Mouse (Mus musculus) cerebellum, adult 18-20 months (tissue): ENCODE results near the gene Cntf.
A peak's percentile ranks its signal among the peaks of the same experiment; 100 is the strongest.

Source experiments
- DNase-seq, 2 experiments: peaks; one replicate each; pipeline ENCODE4 v3.0.0; 2021

The Cntf gene

DNA sequence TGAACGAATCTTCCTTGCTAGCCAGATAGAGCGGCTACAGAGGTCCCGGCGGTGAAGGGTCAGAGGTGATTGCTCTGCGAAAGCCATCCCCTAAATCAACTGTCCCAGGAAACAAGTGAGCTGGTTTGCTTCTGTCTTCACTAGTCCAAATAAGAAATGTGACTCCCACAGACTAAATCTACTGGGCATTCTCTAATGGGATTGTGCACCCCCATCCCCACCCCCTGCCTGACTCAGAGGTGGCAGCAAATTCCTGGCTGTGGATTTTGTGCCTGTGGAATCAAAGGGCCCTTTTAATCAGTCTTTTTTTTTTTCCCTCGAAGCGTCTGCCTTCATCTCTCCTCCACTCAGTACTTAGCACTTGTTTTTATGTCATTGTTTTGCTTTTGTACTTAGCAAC, at the start of gene Cntf:
Cntf (minus strand) TSS at position 325 of the 400 bp plus-strand sequence.
- DNase-seq, result no peak

GRCm38 (mm10) chr19:12813883-12814282, 48.5 kb upstream of the Cntf start:
- DNase-seq, result no peak

GRCm38 (mm10) chr19:12812644-12813364, 47.4 kb upstream of the Cntf start:
- no peak for DNase-seq

- DNase-seq, result no peak
Observed at GRCm38 (mm10) chr19:12806214-12806613, 40.8 kb upstream of the Cntf start.

DNA sequence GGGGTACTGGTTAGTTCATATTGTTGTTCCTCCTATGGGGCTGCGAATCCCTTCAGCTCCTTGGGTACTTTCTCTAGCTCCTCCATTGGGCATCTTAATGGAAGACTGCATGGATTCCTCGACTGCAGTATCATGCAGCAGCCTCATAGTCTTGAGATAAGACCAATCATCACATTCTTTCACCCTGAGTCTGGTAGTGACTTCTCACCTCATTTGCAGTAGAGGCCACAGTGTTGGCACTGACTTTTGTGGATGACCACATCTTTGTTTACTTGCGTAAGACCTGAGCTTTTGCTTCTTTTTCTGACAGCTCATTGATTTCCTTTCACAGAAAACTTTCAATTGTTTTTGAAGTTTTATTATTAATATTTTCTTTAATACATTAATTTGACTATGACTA, 40.3 kb upstream of the Cntf start:
- DNase-seq, result no peak

GRCm38 (mm10) chr19:12804237-12804636, 38.8 kb upstream of the Cntf start:
- DNase-seq, result no peak

- peak in 1 of 2 experiments; percentile 10 for DNase-seq
Observed at GRCm38 (mm10) chr19:12802830-12803229, 37.4 kb upstream of the Cntf start.

- DNase-seq, result no peak
Observed at GRCm38 (mm10) chr19:12801046-12801445, 35.6 kb upstream of the Cntf start.

- no peak for DNase-seq
Observed at GRCm38 (mm10) chr19:12800621-12801020, 35.2 kb upstream of the Cntf start.

GRCm38 (mm10) chr19:12799081-12799480, 33.6 kb upstream of the Cntf start:
- DNase-seq, result no peak

DNA sequence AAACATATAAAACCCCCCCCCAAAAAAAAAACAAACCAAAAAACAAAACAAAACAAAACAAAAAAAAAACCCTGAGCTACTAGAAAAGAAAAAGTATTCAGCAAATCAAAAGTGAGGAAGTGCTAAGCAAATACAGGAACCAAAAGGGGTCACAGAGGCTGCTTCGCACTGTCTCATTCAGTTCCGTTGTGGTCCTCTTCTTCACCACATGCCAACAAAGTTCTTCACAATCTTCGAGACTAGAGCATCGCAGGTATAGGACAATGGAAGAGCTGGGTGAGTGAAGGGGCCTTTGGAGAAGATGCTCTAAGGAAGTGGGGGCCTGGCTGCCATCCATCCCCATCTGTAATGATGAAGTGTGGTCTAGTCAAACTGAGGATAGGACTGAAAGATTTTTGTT, 33.0 kb upstream of the Cntf start:
- no peak for DNase-seq

GRCm38 (mm10) chr19:12797071-12797470, 31.6 kb upstream of the Cntf start:
- DNase-seq, result peak; percentile 24 to 36

DNA sequence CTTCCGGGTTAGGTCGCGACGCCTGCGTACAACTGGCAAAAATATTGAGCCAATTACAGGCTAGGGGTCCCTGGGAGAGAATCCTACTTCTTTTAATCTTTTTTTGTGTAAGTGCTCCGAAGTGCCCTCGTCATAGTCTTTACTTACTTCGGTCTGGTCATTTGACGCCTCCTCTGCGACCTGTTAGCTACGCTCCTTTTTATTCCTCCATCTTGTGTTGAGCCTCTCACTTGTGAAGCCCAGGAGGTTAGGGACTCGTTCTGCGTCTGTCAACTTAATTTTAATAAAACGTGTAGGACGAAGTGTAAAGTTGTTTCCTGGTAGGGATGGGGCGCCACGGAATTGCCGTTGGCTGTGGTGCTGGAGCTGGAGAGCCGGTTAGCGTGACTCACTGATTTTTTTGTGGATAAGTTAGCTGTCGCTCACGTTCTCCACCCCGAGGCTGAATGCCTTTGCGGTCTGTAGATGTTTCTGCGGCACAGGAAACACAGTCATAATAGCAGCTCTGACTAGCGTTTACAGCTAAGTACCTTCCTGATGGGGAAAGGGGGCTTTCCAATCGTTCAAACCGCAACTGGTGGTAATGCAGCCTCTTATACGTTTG, 31.0 kb upstream of the Cntf start:
- DNase-seq, result peak in 1 of 2 experiments; percentile 48

DNA sequence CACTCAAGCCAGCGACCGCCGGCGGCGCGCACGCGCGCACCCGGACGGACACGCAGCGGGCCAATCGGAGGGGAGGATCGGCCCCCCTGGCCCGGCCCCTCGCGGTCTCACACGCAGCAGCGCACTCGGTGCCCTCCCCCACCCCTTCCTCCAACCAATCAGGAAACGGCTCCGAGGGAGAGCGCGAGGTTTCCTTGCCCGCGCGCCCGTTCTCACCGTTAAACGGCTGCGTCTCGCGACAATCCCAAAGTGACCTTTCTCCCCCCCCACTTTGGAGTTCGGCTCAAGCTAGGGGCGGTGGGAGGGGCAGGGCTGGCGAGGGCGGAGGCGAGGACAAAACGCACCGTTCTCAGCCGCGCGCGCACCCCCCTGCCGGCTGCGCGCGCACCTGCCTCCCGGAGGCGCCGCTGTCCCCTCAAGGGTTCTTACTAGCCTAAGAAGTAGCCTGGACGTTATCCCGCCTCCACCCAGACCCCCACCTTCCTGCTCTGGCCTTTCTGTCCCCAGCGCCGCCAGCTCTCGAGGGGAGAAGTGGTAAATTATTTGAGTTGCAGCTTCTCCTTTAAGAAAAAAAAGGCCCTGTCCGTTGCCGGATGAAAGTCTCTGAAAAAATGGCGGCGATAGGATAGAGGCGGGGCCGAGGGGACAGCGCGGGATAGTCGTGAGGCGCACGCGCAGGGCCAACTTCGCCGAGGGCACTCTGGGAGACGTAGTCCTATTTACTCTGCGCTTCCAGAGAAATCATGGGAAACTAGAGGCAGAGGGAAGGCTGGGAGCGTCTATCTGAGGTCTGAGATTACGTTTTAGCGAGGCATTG, 30.3 kb upstream of the Cntf start, which contains the start of the genes Zfp91 and Lpxn:
Zfp91 (minus strand) TSS at position 616 of the 817 bp plus-strand sequence.
Lpxn (plus strand) TSS at position 683 of the 817 bp plus-strand sequence.
- peak; percentile 97 to 98 for DNase-seq

DNA sequence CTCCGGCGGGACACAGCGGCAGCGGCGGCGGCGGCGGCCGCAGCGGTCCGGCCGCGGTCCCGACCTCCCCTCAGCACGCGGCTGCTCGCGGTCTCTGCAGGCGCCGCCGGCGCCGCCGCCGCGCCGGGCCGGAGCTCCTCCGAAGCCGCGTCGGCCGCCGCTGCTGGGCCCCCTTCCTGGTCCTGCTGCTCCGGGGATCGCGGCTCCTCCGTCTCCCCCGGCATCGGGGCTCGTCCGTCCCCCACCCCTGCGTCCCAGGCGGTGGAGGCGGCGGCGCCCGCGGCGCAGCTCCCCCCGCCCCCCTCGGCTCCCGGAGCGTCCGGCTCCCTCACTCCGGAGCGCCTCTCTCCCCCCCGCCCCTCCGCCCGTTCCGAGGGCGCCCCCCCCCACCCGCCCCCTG, 29.7 kb upstream of the Cntf start:
- no peak for DNase-seq

DNA sequence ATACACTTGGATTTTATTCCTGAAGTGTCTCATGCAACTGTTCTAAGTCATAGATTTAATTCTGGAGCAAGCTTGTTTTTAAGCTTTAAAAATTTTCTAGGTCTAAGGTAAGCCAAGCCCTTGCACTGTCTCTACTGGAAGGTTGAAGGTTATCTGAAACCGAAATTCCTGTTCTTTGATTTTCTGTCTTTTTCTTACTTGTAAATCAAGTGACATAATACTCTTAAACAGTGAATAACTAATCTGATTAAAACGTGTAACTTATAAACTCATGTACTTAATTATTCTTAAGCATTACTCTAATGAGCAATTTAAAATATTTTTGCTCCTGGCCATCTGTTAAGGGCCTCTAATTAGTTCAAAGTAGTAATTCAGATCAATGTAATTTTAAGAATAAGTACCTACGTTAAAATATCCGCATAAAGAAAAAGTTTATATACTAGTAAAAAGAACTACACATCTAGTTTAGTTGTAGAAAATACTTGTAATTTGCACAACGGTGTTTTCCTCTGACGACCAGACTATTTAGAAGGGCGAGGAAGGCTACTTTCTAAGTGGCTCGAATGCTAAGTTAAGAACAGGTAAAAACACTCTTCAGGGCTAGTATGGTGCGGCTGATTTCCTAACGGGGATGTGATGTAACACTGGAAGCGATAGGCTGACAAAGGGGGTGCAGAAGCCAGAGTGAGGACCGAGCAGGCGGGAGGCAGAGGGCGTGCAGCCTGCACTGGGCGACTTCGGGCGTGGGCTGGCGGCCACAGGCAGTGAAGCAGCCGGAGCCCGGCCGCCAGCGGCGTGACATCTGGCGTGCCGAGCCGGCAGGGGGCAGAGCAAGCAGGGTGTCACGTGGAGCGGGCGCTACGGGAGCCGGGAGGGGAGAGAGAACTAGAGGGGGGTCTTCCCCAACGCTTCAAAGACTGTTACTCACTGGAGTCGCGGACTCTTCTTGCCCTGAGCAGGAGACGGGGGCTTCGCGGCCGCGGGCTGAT, 28.9 kb upstream of the Cntf start:
- peak; percentile 77 to 87 for DNase-seq

DNA sequence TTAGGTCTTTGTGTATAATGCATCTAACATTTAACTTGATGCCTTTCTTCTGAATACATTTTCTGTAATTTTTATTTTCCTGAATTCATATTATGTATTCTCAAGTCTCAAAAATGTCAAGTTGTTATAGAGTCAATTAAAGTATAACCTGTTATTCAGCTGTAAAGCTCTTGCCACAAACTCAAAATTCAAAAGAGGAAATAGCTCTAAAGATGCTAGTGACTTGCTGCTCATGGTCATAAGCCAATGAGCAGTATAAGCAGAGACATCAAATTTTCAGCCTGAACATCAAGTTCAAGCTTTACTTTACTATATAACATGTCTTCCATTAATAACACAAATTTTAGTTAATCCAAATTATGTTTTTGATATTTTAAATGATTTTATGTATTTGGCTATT, 26.9 kb upstream of the Cntf start:
- no peak for DNase-seq

DNA sequence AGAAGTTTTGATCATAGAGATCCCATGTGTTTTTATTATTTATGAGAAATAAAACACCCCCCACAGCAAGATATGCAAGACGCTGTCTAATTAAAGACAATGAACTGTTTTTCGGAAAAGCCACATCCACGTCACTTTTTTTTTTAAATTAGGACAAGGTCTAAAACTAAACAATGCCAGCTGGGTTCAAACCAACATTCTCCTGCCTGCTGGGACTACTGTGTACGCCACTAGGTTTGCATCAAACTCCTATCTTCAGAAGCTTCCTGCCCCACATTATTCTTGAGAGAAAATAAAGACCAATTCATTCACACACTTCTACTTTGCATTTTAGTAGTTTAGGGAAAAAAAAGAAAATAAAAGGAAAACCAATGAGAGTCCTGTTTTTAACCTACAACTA, 22.3 kb upstream of the Cntf start:
- DNase-seq, result peak in 1 of 2 experiments; percentile 13

DNA sequence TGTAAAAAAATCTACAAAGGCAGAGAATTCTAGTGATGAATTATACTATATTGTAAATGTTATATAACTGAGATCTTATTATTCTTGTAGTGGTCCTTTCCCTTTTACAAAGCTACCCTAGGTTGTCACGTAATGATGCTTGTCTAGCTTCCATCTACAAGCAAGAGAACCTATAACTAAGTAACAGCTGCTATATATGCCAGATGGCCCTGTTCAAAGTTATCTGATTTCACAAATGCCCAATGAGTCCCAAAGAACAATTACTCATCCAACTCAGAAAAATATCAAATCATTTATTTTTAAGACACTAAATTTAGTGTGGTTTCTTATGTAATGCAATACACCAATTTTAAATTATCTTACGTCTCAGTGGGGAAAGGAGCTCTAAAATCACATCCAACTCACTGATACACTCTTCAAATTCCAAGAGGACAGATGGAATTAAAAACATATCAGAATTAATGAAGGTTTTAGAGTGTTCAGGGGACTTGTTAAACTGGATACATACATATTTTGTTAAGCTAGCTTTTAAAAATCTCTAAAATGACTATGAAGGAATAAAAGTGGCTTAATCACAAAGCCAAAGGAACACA, 21.5 kb upstream of the Cntf start:
- no peak for DNase-seq

GRCm38 (mm10) chr19:12780437-12780836, 15.0 kb upstream of the Cntf start:
- DNase-seq, result no peak

GRCm38 (mm10) chr19:12770888-12771287, 5.5 kb upstream of the Cntf start:
- DNase-seq, result no peak
